Mouse (Mus musculus) myocyte (in vitro differentiated cells): Measurements from ENCODE around the gene Npr2. TPM values are rescaled to one million over a fixed set of nuclear protein-coding genes. Genes with fewer than 3 reads are reported as not detected.

ENCODE experiments used
- H3K27me3 ChIP-seq: one replicate; pipeline ENCODE4 v1.6.1; 2011; ENCODE audit not compliant: control insufficient read depth, insufficient read depth, insufficient read length
- H3K36me3 ChIP-seq: one replicate; pipeline ENCODE4 v1.6.1; 2011; ENCODE audit not compliant: control insufficient read depth, insufficient read depth
- H3K4me2 ChIP-seq: one replicate; pipeline ENCODE4 v1.6.1; 2011; ENCODE audit warnings: low read depth, control low read depth
- H3K4me3 ChIP-seq: one replicate; pipeline ENCODE4 v1.5.1; 2011; ENCODE audit warnings: mild to moderate bottlenecking, control low read depth, moderate library complexity
- H3K79me2 ChIP-seq: one replicate; pipeline ENCODE4 v1.6.1; 2011; ENCODE audit not compliant: control insufficient read depth, insufficient read depth
- H3ac ChIP-seq: one replicate; pipeline ENCODE4 v1.6.1; 2011; ENCODE audit not compliant: control insufficient read depth, insufficient read length
- CEBPB ChIP-seq: IDR thresholded peaks from 2 replicates; pipeline ENCODE4 v1.6.1; 2011; ENCODE audit warnings: mild to moderate bottlenecking, moderate library complexity; ENCODE audit not compliant: poor library complexity, insufficient read depth, severe bottlenecking
- E2F4 ChIP-seq: IDR thresholded peaks from one replicate; pipeline ENCODE4 v1.6.1; 2011; ENCODE audit warnings: mild to moderate bottlenecking, control low read depth, moderate library complexity; ENCODE audit not compliant: insufficient read depth
- MAX ChIP-seq: IDR thresholded peaks from one replicate; pipeline ENCODE4 v1.6.1; 2011; ENCODE audit warnings: low read depth, mild to moderate bottlenecking, control low read depth
- MYOD1 ChIP-seq, 3 experiments: IDR thresholded peaks; one replicate each; pipeline ENCODE4 v1.6.1; 2011; ENCODE audit warnings: control low read depth in 2 of 3, low read depth in 2 of 3, mild to moderate bottlenecking in 2 of 3, moderate library complexity in 1 of 3; ENCODE audit not compliant: insufficient read length in 2 of 3, control insufficient read depth in 1 of 3
- MYOG ChIP-seq, 3 experiments: IDR thresholded peaks; one replicate each; pipeline ENCODE4 v1.6.1; 2011; ENCODE audit warnings: control low read depth in 2 of 3, low read depth in 2 of 3, mild to moderate bottlenecking in 2 of 3; ENCODE audit not compliant: insufficient read length in 2 of 3, control insufficient read depth in 1 of 3, insufficient read depth in 1 of 3
- POLR2A ChIP-seq: IDR thresholded peaks from one replicate; pipeline ENCODE4 v1.6.1; 2011; ENCODE audit warnings: low read depth, mild to moderate bottlenecking, control low read depth, moderate library complexity; ENCODE audit not compliant: insufficient read length
- POLR2AphosphoS2 ChIP-seq: IDR thresholded peaks from one replicate; pipeline ENCODE4 v1.6.1; 2011; ENCODE audit warnings: low read depth, control low read depth; ENCODE audit not compliant: insufficient read length
- REST ChIP-seq: IDR thresholded peaks from one replicate; pipeline ENCODE4 v1.6.1; 2011; ENCODE audit warnings: mild to moderate bottlenecking, control low read depth, moderate library complexity; ENCODE audit not compliant: insufficient read depth, insufficient read length
- SRF ChIP-seq: IDR thresholded peaks from one replicate; pipeline ENCODE4 v1.6.1; 2011; ENCODE audit warnings: low read depth; ENCODE audit not compliant: control insufficient read depth, insufficient read length
- TCF12 ChIP-seq: IDR thresholded peaks from one replicate; pipeline ENCODE4 v1.6.1; 2011; ENCODE audit warnings: mild to moderate bottlenecking, control low read depth; ENCODE audit not compliant: poor library complexity, insufficient read depth, severe bottlenecking
- TCF3 ChIP-seq: IDR thresholded peaks from one replicate; pipeline ENCODE4 v1.6.1; 2011; ENCODE audit warnings: low read depth, control low read depth; ENCODE audit not compliant: insufficient read length
- USF1 ChIP-seq: IDR thresholded peaks from one replicate; pipeline ENCODE4 v1.6.1; 2011; ENCODE audit warnings: low read depth, mild to moderate bottlenecking, control low read depth, moderate library complexity
- polyA plus RNA-seq: library from polyadenylated mRNA; unstranded; fragments of >200 nt; fragmentation: generic; extraction: Trizol; gene quantifications from one replicate; pipeline ENCODE4 v1.2.1, GENCODE M21; 2012; ENCODE audit warnings: missing spikeins

The Npr2 gene
- polyA plus RNA-seq, 1 experiment = 9.1 TPM

GRCm38 (mm10) chr4:43634621-43635374 is 3.1 kb downstream of the Npr2 start:
- H3K4me3 ChIP-seq = no peak overlapping the region
- TF ChIP-seq MYOD1 (IDR thresholded peaks at IDR 0.05; ENCODE audit: control insufficient read depth in 1 of 3, insufficient read length in 2 of 3, low read depth in 2 of 3) (no peak), TCF3 (no peak), REST (no peak), E2F4 (no peak)
- H3K79me2 ChIP-seq = no peaks in the 10 kb centered on the region
- H3ac ChIP-seq = no peak overlapping the region
- H3K4me2 ChIP-seq = no peak overlapping the region
- no peaks in the 10 kb centered on the region for H3K27me3 ChIP-seq
- H3K36me3 ChIP-seq = no peaks in the 10 kb centered on the region

GRCm38 (mm10) chr4:43636751-43637150 is 5.0 kb downstream of the Npr2 start:
- no peak for TF ChIP-seq SRF
- TF ChIP-seq E2F4 = no peak
- TF ChIP-seq TCF3 = no peak
- no peak for TF ChIP-seq MAX
- TF ChIP-seq MYOD1 (IDR thresholded peaks at IDR 0.05; ENCODE audit: control insufficient read depth in 1 of 3, insufficient read length in 2 of 3, low read depth in 2 of 3) = no peak
- no peak for TF ChIP-seq TCF12
- Histone ChIP-seq H3K36me3 (no peaks in the 10 kb centered on the region), H3K4me2 (no peak overlapping the region), H3K27me3 (no peaks in the 10 kb centered on the region), H3K4me3 (no peak overlapping the region), H3ac (no peak overlapping the region), H3K79me2 (no peaks in the 10 kb centered on the region)

- no peak for TF ChIP-seq MYOG (IDR thresholded peaks at IDR 0.05; ENCODE audit: control insufficient read depth in 1 of 3, insufficient read depth in 1 of 3, insufficient read length in 2 of 3, low read depth in 2 of 3)
- TF ChIP-seq TCF12 = no peak
- TF ChIP-seq POLR2AphosphoS2 = no peak
- no peak for TF ChIP-seq MAX
- no peak for TF ChIP-seq TCF3
- TF ChIP-seq USF1 = no peak
- TF ChIP-seq REST = no peak
- no peak for TF ChIP-seq CEBPB
- no peak for TF ChIP-seq E2F4
- TF ChIP-seq MYOD1 (IDR thresholded peaks at IDR 0.05; ENCODE audit: control insufficient read depth in 1 of 3, insufficient read length in 2 of 3, low read depth in 2 of 3) = no peak
- no peak for TF ChIP-seq POLR2A
- no peak for TF ChIP-seq SRF
- Histone ChIP-seq H3K4me2 (no peak overlapping the region), H3K4me3 (no peak overlapping the region), H3K79me2 (no peaks in the 10 kb centered on the region), H3K36me3 (no peaks in the 10 kb centered on the region), H3K27me3 (no peaks in the 10 kb centered on the region), H3ac (no peak overlapping the region)
These were observed 8.3 kb downstream of the Npr2 start for GRCm38 (mm10) chr4:43640076-43640475.

GRCm38 (mm10) chr4:43640491-43640890 is 8.8 kb downstream of the Npr2 start:
- TF ChIP-seq REST (no peak), POLR2AphosphoS2 (no peak), USF1 (no peak), MAX (no peak)
- H3ac ChIP-seq = no peak overlapping the region
- no peak overlapping the region for H3K4me2 ChIP-seq
- H3K4me3 ChIP-seq = no peak overlapping the region
- no peaks in the 10 kb centered on the region for H3K79me2 ChIP-seq
- H3K27me3 ChIP-seq = no peaks in the 10 kb centered on the region
- no peaks in the 10 kb centered on the region for H3K36me3 ChIP-seq

- Histone ChIP-seq H3K27me3 (no peaks in the 10 kb centered on the region), H3K79me2 (no peaks in the 10 kb centered on the region), H3K4me3 (no peak overlapping the region), H3K36me3 (no peaks in the 10 kb centered on the region), H3K4me2 (no peak overlapping the region), H3ac (no peak overlapping the region)
- TF ChIP-seq E2F4 (no peak), SRF (no peak), POLR2AphosphoS2 (no peak), MAX (no peak), MYOG (IDR thresholded peaks at IDR 0.05; ENCODE audit: control insufficient read depth in 1 of 3, insufficient read depth in 1 of 3, insufficient read length in 2 of 3, low read depth in 2 of 3) (no peak)
These were observed 18.0 kb downstream of the Npr2 start for GRCm38 (mm10) chr4:43649783-43650182.
